In genomic region chr11:96133239-96133865, GRCm38 (mm10) we compare ENCODE assay signal across 8 mouse cellular contexts. TPM values are rescaled to one million over a fixed set of nuclear protein-coding genes. Genes with fewer than 3 reads are reported as not detected.
DNase-seq lines count a peak whose midpoint lies in the region; ATAC-seq lines count a peak whose summit lies in the region.

Ttll6 (plus strand) TSS chr11:96133786.

- no peaks in the 10 kb centered on the region for H3K9me3 ChIP-seq in forebrain, embryonic 10.5 days
- no peaks in the 10 kb centered on the region for H3K9me3 ChIP-seq in forebrain, embryonic 15.5 days
- H3K9me3 ChIP-seq in forebrain, embryonic 13.5 days (replicated peaks): no peaks in the 10 kb centered on the region
- H3K9me3 ChIP-seq in midbrain, embryonic 10.5 days (replicated peaks): no peaks in the 10 kb centered on the region

- H3K4me2 ChIP-seq in forebrain, embryonic 15.5 days (replicated peaks): no peak within 1 kb of the TSS
- H3K4me2 ChIP-seq in forebrain, embryonic 13.5 days: peak within 1 kb of the TSS; percentile 44

- H3K27ac ChIP-seq in forebrain, embryonic 10.5 days: no peak within 1 kb of the TSS
- no peak within 1 kb of the TSS for H3K27ac ChIP-seq in forebrain, embryonic 15.5 days (replicated peaks)
- H3K27ac ChIP-seq in forebrain, embryonic 13.5 days: no peak within 1 kb of the TSS
- H3K27ac ChIP-seq in midbrain, embryonic 10.5 days (replicated peaks): no peak within 1 kb of the TSS

- 23% methylated on average over 16 of the region's 16 CpGs for WGBS in forebrain, embryonic 10.5 days
- 19% methylated on average over 16 of the region's 16 CpGs for WGBS in forebrain, embryonic 15.5 days
- 15% methylated on average over 16 of the region's 16 CpGs for WGBS in forebrain, embryonic 13.5 days
- WGBS in midbrain, embryonic 10.5 days: 25% methylated on average over 16 of the region's 16 CpGs

- intact Hi-C loops in left cerebral cortex, postnatal 36 days (cut with DNase I): no loop called here

- no peaks in the 10 kb centered on the region for H3K36me3 ChIP-seq in forebrain, embryonic 10.5 days (replicated peaks)
- H3K36me3 ChIP-seq in forebrain, embryonic 15.5 days: no peaks in the 10 kb centered on the region
- no peaks in the 10 kb centered on the region for H3K36me3 ChIP-seq in forebrain, embryonic 13.5 days (ENCODE audit: poor library complexity, severe bottlenecking)
- H3K36me3 ChIP-seq in midbrain, embryonic 10.5 days: no peaks in the 10 kb centered on the region
- no peaks in the 10 kb centered on the region for H3K36me3 ChIP-seq in splenic B cell, adult 2 months (ENCODE audit: control insufficient read depth, insufficient read depth, low read length, poor library complexity, severe bottlenecking)

- peaks cover 18% of the 10 kb centered on the region for H3K4me1 ChIP-seq in forebrain, embryonic 10.5 days
- H3K4me1 ChIP-seq in forebrain, embryonic 15.5 days: no peaks in the 10 kb centered on the region
- H3K4me1 ChIP-seq in forebrain, embryonic 13.5 days: peaks cover 5% of the 10 kb centered on the region; the same call in 1 of the 2 replicates
- peaks cover 8% of the 10 kb centered on the region for H3K4me1 ChIP-seq in midbrain, embryonic 10.5 days

- no peak within 1 kb of the TSS for H3K9ac ChIP-seq in forebrain, embryonic 15.5 days (replicated peaks)
- H3K9ac ChIP-seq in forebrain, embryonic 13.5 days: no peak within 1 kb of the TSS

- H3K27me3 ChIP-seq in forebrain, embryonic 10.5 days (ENCODE audit: poor library complexity, severe bottlenecking): peaks cover 66% of the 10 kb centered on the region
- peaks cover 5% of the 10 kb centered on the region; the same call in 1 of the 2 replicates for H3K27me3 ChIP-seq in forebrain, embryonic 15.5 days
- H3K27me3 ChIP-seq in forebrain, embryonic 13.5 days: peaks cover 38% of the 10 kb centered on the region; the same call in 1 of the 2 replicates
- peaks cover 65% of the 10 kb centered on the region for H3K27me3 ChIP-seq in midbrain, embryonic 10.5 days (ENCODE audit: low read depth, poor library complexity, severe bottlenecking)
- no peaks in the 10 kb centered on the region for H3K27me3 ChIP-seq in splenic B cell, adult 2 months (ENCODE audit: control insufficient read depth, insufficient read depth, low read length, poor library complexity, severe bottlenecking)

- peak; percentile 73 for DNase-seq in forebrain, embryonic 10.5 days (ENCODE audit: extremely low spot score, low spot score)
- DNase-seq in c-Kit-positive CD71-negative TER-119-negative erythroid progenitor cells, embryonic 14.5 days (ENCODE audit: low read depth): peak; percentile 50
- peak; percentile 51 for DNase-seq in induced T-regulatory cell, adult 2 months (ENCODE audit: low read depth)
- DNase-seq in left cerebral cortex, postnatal 36 days (ENCODE audit: low spot score in 2 of 2): peak; percentile 20 to 26
- peak; percentile 70 for DNase-seq in midbrain, embryonic 10.5 days (ENCODE audit: low spot score)
- peak; percentile 45 for DNase-seq in splenic B cell, adult 2 months (ENCODE audit: low read depth, low spot score)

- H3K4me3 ChIP-seq in forebrain, embryonic 10.5 days: peak within 1 kb of the TSS; percentile 38
- H3K4me3 ChIP-seq in forebrain, embryonic 15.5 days: no peak within 1 kb of the TSS
- H3K4me3 ChIP-seq in forebrain, embryonic 13.5 days: no peak within 1 kb of the TSS
- H3K4me3 ChIP-seq in midbrain, embryonic 10.5 days: peak within 1 kb of the TSS; percentile 31

- ATAC-seq in forebrain, embryonic 15.5 days (replicated peaks): no peak
- ATAC-seq in forebrain, embryonic 13.5 days: no peak

RNA-seq across cellular contexts. Expression of gene Ttll6, which starts in this region (rescaled TPM):
- polyA plus RNA-seq in forebrain, embryonic 10.5 days (2016; fragmentation: Nextera tagmentation; extraction: Ambion mirVana): not detected in 2 replicates
- polyA plus RNA-seq in forebrain, embryonic 15.5 days (2015; fragmentation: Nextera tagmentation; extraction: Ambion mirVana): 0.18 and 0.25 TPM in 2 replicates
- polyA plus RNA-seq in forebrain, embryonic 13.5 days (2015; fragmentation: Nextera tagmentation; extraction: Ambion mirVana): 0.19 and 0.22 TPM in 2 replicates
- total RNA-seq in left cerebral cortex, postnatal 36 days (2021): under 1 TPM in 1 of 2 experiments, not detected in 1; 0.10 TPM
- polyA plus RNA-seq in midbrain, embryonic 10.5 days (2016; fragmentation: Nextera tagmentation; extraction: Ambion mirVana): not detected in 2 replicates

Comparison
In these comparisons a context has a peak if more than half of its experiments do, and no peak if none do; other contexts are left out.
1. Peak in DNase-seq and H3K4me3 ChIP-seq in forebrain, embryonic 10.5 days; RNA of the gene not detected or under 1 TPM.
2. Peak in DNase-seq in left cerebral cortex, postnatal 36 days; RNA of the gene not detected or under 1 TPM.
3. Peak in DNase-seq and H3K4me3 ChIP-seq in midbrain, embryonic 10.5 days; RNA of the gene not detected or under 1 TPM.
4. DNase-seq: peak in every context shown above with its lines; median percentile 73 in forebrain, embryonic 10.5 days; 70 in midbrain, embryonic 10.5 days; 51 in induced T-regulatory cell, adult 2 months; 50 in c-Kit-positive CD71-negative TER-119-negative erythroid progenitor cells, embryonic 14.5 days; 45 in splenic B cell, adult 2 months; 23 in left cerebral cortex, postnatal 36 days.